Mouse (Mus musculus) cerebellum, postnatal 36 days (tissue): ENCODE results near the gene Mybphl.

Experiments
- DNase-seq, 2 experiments: peaks; one replicate each; pipeline ENCODE4 v3.0.0; 2021 to 2022; ENCODE audit warnings: mixed read lengths in 2 of 2

Gene Mybphl

GRCm38 (mm10) chr3:108372691-108373090, 8.0 kb downstream of the Mybphl start:
- DNase-seq, result no peak

DNA sequence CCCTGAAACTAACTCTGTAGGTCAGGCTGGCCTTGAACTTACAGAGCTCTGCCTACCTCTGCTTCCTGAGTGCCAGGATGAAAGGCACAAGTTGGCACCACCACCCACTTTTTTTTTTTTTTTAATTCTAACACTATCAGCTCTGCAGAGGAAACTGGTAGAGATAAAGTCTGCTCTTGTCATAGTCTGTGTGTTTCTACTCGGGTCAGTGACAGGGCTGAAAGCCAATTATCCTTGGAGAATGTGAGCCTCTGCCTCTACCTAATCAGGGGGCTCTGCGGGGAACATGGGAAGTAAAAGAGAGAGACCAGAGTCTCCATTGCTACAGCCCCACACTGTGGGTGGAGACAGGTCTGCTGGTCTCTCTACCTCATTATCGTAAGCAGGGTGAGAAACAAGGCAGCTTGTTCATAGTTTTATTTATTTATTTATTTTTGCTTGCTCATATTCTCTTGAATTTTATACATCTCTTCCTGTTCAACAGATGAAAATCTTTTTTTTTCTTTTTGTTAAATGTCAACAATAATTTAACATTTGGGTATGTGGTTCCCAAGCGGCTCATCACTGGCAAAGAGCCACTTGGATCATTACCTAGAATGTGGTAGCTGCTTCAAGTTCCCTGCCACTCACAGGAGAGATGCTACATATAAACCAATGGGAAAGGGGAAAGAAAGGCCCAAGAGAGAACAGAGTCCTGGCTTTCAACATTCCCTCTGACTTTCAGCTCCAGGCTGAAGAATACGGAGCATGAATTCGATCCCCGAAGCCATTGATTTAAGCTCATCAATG, 14.4 kb downstream of the Mybphl start:
- DNase-seq, result no peak

DNA sequence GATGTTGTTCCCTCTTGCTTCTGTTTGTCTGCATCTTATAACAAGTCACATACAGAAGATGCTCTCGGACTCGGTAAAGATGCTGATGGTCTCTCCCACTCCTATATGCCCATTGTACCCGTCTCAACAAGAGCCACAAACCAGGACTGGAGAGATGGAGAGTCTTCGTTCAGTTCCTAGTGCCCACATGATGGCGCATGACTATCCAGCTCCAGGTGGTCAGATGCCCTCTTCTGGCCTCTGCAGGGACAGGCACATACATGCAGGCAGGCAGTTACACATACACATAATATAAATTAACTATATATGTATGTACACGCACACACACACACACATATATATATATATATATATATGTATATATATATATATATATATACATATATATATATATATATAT, 16.0 kb downstream of the Mybphl start:
- no peak for DNase-seq

DNA sequence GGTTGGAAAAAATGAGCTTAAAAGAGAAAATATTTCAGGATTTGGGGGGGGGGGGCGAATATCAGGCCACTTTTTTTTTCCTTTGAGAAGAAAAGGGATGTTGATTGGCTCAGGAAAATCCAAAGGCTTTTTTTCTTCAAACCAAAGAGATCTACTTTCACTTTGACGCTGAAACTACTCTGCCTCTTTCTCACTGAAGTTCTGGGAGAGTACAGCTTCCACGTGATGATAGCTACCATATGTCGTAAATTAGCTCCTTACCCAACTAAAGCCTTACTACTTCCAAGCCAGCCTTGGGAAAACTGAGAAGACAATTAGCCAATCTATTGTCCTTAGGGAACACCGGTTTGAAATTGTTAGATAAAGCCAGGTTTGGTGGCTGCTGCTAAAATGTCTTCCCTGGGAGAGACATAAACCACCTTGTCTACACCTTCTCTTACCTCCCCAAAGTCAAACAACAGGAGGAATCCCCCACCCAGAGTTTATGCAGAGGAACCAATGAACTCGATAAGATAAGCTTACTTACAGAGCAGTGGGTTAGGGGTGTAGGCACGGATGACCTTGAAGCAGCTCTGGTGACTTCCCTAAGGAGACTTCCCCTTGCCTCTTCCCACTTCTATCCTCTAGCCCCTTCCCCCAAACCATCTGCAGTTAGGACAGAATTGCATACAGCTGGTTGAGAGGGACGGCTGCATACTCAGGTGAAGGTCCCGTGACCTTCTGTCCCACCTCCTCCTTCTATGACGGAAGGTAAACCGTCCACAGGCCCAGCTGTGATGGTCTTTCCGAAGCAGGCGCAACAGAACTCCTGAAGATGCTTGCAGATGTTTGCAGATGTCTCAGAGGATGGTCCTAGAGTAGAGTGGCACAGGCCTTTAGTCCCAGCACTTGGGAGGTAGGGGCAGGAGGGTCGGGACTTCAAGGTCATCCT, 17.5 kb downstream of the Mybphl start:
- DNase-seq, result no peak

GRCm38 (mm10) chr3:108383485-108384354, 19.0 kb downstream of the Mybphl start, which contains the start of gene Psrc1:
Gene Psrc1, plus strand, starts transcription at chr3:108383839.
- peak; percentile 71 to 76 for DNase-seq

GRCm38 (mm10) chr3:108384425-108384824, 19.7 kb downstream of the Mybphl start:
- DNase-seq, result no peak

GRCm38 (mm10) chr3:108386186-108386585, 21.5 kb downstream of the Mybphl start:
- DNase-seq, result no peak

DNA sequence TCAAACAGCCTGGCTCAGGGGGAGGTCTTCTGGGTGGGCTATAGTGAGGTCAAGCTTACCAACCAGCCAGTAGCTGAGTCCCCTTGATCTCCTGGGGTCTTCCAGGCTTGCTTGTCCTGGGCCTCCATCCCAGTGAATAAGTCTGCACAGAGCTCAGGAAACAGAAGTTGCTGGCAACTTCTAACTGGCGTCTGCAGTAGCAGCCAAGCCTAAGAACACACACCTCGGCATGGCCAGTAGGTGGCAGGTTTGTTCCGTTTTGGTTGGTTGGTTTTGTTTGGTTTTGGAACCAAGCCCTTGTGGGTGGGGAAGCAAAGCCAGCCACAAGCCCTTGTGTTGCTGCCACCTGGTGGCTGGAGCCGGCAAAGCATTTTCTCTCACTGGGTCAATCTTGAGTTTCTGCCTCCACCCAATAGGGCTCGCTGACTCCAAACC, 24.4 kb downstream of the Mybphl start:
- peak; percentile 96 to 99 for DNase-seq

DNA sequence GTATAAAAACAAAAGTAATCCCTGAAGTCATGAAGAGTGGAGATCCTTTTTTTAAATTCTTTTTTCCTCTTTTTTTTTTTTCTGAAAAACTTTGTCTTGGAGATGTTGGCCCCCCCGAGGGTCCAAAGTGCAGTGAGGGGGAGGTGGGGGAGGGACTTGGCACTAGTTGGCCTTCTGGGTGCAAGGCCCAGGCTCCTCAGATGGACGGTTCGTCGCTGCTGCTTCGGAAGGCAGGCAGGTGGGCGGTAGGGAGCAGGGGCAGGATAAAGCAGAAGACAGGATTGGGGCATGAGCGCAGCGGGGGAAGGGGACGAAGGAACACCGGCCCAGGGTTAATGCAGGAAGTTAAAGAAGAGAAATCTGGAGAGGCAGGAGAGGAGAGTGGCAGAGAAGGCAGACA, 27.6 kb downstream of the Mybphl start:
- DNase-seq, result no peak

GRCm38 (mm10) chr3:108392793-108393192, 28.1 kb downstream of the Mybphl start:
- no peak for DNase-seq

GRCm38 (mm10) chr3:108398281-108398680, 33.6 kb downstream of the Mybphl start:
- DNase-seq, result no peak

GRCm38 (mm10) chr3:108400442-108400841, 35.7 kb downstream of the Mybphl start:
- no peak for DNase-seq

- peak; percentile 90 to 95 for DNase-seq
Measured at GRCm38 (mm10) chr3:108401692-108402527, 37.2 kb downstream of the Mybphl start.

GRCm38 (mm10) chr3:108402528-108402920, 37.8 kb downstream of the Mybphl start:
- DNase-seq, result no peak

DNA sequence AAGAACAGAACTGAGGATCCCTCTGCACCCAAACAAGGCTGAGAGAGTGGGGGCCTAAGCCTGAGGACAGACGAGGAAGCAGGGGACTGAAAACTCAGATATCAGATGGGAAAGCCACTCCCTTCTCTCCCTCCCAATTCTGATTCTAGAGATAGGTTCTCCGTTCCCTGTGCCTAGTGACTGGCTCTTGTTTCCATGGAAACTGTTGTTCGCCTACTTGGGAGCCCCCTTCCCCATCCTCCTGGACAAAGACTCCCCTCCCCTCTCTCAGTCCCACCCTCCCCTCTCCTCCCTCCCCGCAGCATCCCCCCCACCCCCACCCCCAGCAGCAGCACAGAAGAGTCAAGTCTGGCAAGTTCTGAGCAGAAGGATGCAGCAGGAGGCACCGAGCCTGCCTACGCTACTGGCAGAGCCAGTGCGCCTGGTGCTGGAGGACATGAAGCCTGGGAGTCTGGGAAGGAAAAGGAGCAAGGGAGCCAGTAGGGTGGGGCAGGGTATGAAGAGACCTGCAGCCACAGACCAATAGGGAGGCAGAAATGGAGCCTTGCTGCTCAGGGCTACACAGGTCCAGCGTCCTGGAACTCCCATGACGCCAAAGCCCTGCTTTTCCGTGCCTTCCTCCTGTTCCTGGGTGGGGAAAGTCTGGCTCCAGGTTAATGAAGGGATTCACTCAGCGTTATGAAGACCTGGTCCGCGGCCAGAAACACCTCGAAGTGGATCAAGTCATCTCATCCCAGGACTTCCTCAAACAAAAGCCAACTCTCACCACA, 41.0 kb downstream of the Mybphl start:
- DNase-seq, result no peak

DNA sequence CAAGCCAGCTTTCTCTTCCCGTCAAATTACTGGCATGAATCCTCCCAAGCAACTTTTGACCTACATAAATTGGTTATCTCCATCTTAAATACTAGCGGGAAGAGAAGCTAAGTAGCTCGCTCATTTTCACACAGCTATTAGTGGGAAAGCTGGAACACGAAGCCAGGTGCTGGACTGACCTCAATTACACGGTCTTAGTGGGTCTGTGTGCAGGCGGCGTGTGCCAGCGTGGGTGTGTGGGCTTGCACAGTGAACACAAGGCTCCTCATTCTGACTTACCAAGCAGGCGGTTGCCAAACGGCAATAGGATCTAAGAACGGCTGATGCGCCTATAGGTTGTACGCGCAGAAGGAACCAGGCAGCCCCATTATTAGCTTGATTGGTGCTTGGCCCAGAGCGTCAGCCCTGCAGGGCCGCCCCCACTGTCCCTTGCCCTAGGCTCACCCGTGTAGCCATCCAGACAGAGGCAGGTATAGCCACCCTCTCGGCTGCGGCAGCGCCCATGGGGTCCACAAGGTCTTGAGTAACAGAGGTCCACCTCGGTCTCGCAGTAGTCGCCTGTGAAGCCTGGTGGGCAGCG, 41.7 kb downstream of the Mybphl start:
- no peak for DNase-seq

DNA sequence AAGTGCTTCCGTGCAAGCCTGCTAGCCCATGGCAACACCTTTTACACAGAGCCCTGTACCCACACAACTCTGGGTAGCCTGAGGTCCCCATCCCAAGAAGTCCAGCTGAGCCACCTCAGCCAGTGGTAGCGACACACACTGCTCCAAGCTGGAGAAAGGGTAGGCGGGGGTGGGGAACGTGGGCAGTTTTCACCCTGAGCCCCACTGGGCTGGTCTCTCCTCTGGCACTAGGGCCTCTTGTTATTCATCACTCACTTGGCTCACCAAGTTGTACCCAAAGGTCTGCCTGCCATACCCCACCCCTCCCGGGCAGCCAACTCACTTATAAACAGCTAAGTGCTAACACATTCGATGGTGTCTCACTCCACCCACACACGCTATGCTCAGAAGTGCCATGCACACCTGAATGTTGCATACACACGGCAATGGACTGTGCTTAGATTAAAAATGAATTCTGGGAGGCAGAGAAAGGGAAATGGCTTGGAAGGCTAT, 43.9 kb downstream of the Mybphl start:
- no peak for DNase-seq

- DNase-seq, result peak; percentile 40 to 55
Measured at GRCm38 (mm10) chr3:108409656-108410358, 45.1 kb downstream of the Mybphl start.

GRCm38 (mm10) chr3:108410359-108410714, 45.6 kb downstream of the Mybphl start:
- DNase-seq, result no peak
